Mouse (Mus musculus) embryo, embryonic 11.5 days (tissue): ENCODE measurements around the gene Galntl5.
A peak's percentile ranks its signal among the peaks of the same experiment; 100 is the strongest.
"Not testable (repeated sequence)": the region's sequence is repeated elsewhere in the genome, so short reads cannot be mapped to it uniquely, and the experiment has no call there.

Experiments
- DNase-seq: peaks from one replicate; pipeline ENCODE4 v3.0.0-alpha.2; 2012; ENCODE audit warnings: low read depth, low spot score

The Galntl5 gene

DNA sequence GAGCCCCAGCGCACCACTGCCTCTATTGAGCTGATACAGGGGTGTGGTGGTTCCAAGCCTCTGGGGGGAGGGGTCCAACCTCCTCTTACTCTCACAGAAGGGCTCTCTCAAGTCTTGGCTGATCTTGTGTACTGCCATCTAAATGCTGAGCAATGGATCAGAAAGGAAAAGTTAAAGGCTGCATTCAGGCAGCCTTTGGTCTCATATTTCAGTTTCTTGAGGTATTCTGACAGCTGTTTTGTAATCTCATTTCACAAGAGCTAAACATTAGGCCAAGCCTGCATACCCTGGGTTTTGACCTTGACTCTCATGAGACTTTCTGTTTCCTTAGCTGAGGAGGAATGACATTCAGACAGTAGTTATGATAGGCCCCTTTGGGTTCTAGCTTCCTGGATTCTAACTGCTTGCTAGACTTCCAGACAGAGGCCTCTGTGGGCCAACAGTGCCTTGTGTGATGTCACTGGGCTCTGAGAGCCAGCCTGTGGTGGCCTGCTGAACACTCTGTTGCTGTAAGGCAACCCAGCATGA lies at the start of gene Galntl5:
TSS of gene Galntl5 (plus strand) at position 457 of the 528 bp plus-strand sequence.
- DNase-seq: no peak

GRCm38 (mm10) chr5:25146705-25147104 lies 34.6 kb upstream of the Galntl5 start:
- DNase-seq: no peak

GRCm38 (mm10) chr5:25149331-25149965 lies 31.8 kb upstream of the Galntl5 start:
- no peak for DNase-seq

DNA sequence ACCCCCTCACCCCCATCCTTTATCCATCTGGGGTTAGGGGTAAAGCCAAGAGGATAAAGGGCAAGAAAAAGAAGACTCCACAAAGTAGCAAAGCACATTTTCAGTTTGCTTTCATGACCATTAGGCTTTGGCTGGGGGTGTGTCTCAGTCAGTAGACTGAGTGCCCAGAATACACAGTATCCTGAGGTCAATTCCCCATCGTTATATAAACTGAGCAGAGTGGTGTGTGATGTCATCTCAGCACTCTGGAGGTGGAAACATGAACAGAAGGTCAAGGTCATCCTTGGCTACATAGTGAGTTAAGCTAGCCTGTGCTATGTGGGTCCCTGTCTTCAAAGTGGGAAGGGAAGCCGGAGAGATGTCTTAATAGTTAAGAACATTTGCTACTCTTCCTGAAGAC lies 27.8 kb upstream of the Galntl5 start:
- DNase-seq: no peak

DNA sequence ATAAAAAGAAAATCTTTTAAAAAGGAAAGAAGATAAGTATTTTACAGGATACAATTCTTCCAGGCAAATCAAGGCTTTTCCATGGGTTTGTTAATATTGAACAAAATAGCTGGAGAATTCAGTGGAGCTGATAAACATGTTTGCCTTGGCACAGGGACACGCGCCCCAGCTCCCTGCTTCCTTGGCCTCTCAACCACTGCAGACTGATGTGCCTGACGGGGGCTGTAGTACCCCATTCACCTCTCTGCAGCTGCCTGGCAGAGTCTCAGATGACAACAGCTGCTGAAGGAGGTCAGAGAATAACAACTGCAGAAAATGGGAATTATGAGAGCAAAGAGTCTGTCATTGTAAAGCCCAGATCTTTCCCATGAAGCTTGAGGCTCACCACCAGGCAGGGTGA lies 27.3 kb upstream of the Galntl5 start:
- no peak for DNase-seq

- DNase-seq: no peak
Measured at GRCm38 (mm10) chr5:25154823-25155222, 26.4 kb upstream of the Galntl5 start.

- no peak for DNase-seq
Measured at GRCm38 (mm10) chr5:25155351-25155750, 25.9 kb upstream of the Galntl5 start.

DNA sequence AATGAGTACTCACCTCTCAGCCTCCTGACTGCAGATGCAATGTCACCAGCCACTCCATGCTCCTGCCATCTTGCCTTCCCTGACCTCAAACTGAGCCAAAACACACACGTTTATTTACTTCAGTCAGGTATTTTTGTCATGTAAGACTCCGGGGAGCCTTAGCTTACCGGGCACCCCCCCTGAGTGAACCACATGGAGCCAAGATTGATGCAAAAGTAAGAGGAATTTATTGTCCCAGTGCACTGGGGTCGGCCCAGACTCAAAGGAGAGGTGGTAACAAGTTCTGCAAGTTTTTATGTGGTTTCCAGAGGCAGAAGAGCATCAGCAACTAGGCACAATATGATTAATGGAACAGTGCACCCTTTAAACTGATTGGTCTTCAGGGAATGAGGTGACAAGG lies 24.1 kb upstream of the Galntl5 start:
- no peak for DNase-seq

GRCm38 (mm10) chr5:25160515-25160914 lies 20.7 kb upstream of the Galntl5 start:
- DNase-seq: peak; percentile 9

GRCm38 (mm10) chr5:25162981-25163380 lies 18.3 kb upstream of the Galntl5 start:
- DNase-seq: no peak

DNA sequence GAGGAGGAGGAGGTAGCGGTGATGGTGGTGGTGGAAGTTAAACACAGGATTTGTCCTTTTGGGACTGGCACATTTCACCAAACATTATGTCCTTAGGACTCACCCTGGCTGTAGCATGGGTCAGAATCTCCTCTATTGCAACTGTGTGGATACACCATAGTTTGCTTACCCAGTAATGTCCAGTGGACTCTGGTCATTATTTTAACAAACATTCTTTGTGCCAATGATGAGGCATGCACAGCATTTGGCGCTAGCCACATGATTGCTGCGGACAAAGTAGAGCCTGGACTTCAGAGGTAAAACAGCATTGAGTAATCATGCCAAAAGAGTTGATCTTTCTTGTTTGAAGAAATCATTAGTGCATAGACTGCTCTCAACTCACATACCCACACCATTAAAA lies 17.3 kb upstream of the Galntl5 start:
- no peak for DNase-seq

- no peak for DNase-seq
Measured at GRCm38 (mm10) chr5:25164341-25164740, 16.9 kb upstream of the Galntl5 start.

DNA sequence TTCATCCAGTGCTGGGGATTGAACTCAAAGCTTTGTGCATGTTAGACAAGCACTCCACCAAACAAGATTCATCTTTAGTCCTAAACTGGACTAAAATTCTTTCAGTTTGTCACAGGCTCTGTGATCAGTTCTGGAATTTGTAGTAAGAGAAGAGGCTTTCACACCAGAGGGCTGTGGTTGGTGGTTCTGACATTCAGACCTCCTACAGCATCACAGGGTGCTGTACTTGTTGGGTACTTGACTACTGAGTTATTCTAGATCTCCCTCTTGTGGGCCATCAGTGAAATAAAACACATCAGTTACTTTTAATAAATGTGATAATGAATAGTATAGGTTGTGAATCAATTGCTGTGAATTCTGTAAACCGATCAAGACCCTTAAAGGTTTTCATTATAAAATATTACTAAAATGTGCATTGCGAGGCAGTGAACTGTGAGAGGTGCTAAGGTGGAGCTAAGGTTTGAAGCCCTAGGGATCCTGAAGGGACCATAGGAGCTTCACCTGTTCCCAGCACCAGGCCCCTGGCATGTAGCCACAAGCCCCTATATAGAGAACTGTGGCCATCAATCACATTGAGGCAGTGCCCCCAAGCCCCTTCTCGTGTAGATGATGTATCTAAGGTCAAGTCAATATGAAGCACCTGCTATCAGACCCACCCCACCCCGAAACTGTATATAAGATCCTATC lies 16.0 kb upstream of the Galntl5 start:
- DNase-seq: no peak

DNA sequence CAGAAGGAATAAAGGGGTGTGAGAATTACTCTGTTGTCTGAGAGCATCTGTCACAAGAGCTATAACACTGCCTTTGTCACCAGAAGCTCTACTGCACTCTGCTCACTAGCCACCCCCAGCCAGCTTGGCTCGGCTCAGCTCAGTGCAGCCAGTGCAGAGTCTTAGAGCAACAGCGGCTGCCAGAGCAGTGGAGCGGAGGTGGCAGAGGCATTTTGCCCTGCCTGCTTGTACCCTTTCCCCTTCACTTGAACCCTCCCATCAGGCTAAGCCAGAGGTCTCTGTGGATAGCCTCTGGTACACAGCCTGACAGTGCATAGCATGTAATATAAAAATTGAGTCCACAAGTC lies 15.5 kb upstream of the Galntl5 start:
- no peak for DNase-seq

GRCm38 (mm10) chr5:25166665-25167064 lies 14.6 kb upstream of the Galntl5 start:
- DNase-seq: no peak

DNA sequence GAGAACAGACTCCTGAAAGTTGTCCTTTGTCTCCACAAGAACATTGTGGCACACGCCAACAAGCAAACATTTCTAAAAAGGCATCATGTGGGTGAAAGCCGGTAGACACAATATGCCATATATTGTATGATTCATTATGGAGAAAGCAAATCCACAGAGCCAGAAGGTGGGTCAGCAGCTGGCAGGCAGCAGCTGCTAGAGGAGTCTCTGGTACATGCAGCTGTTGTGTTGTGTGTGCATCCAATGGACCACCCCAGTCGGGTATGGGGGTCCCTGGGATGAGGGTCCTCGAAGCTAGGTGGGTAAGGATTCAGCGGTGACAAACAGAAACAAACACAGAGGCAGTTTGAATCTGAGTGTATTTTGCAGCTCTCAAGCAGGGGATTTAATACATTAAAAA lies 3.3 kb upstream of the Galntl5 start:
- not testable (repeated sequence) for DNase-seq

DNA sequence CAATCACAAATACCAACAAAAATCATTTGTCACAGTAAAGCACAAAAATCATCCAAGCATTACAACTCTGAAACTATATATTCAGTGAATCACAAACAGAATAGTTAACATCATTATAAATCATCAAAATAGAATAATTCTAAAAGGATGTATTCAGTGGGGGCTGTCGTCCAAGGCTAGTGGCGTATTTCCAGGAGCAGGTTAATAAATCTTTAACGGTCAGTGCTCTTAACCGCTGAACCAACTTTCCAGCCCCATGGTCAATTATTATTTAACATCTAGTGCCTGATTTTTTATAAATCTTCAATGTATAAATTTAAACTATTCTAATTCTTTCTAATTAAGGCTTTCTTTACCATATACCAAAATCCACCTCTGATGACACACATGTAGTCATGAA lies 2.7 kb upstream of the Galntl5 start:
- DNase-seq: not testable (repeated sequence)

DNA sequence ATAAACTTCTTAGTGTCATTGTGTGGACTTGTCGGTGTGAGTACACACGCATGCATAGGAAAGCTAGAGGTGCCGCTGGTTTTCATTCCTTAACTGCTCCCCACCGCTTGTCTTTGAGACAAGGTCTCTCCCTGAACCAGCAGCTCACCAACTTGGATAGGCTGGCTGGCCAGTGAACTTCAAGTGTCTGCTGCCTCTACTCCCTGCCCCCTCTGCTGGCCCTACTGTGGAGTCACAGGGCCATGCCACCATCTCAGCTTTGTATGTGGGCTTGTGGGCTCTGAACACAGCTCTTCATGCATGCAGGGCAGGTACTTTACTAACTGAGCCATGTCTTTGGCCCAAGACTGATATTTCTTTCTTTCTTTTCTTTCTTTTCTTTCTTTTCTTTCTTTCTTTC lies 2.0 kb upstream of the Galntl5 start:
- no peak for DNase-seq

DNA sequence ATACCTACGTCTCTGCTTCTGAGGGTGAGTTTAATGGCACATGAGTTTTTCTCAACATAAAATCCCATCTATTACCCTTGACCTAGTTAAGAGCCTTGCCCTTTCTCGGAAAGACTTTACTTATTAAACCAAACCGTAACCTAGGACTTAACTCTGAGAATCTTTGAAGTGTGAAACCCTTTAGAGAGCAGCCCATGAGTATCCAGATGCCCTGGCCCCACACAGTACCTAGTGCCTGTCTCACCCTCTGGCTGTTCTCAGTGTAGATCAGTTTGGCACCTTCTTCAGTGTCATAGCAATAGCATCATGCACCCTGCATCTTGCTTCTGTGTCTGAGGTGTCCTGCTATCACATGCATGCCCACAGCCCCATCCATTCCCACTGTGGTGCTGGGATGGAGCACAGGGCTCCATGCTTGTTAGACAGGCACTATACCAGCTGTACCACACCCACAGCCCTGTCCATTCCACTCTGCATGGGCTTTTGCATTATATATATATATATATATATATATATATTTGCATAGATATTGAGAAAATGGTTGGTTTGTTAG lies 1.2 kb upstream of the Galntl5 start:
- DNase-seq: no peak

DNA sequence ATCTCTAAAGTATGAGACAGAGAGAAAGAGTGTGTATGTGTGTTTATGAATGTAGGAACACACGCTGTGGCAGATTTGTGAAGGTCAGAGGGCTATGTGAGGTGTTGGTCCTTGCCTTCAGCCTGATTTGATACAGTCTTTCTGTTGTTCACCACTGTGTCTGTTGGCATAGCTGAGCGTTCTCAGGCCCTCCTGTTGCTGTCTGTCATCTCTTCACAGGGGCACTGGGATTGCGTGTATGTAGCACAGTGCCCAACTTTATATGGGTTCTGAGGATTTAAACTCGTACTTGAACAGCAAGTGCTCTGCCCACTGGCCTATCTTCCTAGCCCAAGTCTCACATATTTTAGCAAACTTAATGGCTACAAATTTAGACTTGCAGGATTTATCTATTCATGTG lies 2.3 kb downstream of the Galntl5 start:
- no peak for DNase-seq

GRCm38 (mm10) chr5:25184594-25184993 lies 3.3 kb downstream of the Galntl5 start:
- no peak for DNase-seq

- no peak for DNase-seq
Measured at GRCm38 (mm10) chr5:25187727-25188126, 6.5 kb downstream of the Galntl5 start.

DNA sequence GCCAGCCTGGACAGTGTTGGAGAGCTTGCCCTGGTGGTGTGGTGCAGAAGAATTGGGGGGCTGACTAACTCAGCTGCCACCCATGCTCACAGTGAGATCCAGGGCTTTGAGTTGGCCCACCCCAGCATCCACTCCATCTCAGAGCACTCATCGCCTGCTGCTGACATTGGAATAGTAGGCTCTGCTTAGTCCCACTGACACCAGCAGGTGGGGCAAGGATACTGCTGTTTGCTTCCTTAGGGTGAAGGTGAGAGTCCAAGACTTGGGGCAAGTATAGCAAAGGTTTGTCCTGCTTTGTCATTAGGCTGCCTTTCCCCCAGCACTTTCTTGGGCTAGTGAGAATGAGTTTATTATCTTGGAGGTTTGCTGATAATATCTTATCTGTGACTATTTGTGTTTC lies 7.5 kb downstream of the Galntl5 start:
- no peak for DNase-seq
